Mouse (Mus musculus): ENCODE results near the gene Slit3. TPM values are rescaled to one million over a fixed set of nuclear protein-coding genes. Genes with fewer than 3 reads are reported as not detected.

Slit3 gene
- polyA plus RNA-seq, 1 experiment, result 211 TPM

- no peaks in the 10 kb centered on the region for H3K4me1 ChIP-seq (ENCODE audit: control insufficient read depth, insufficient read depth, low read length)
- H3K4me3 ChIP-seq (ENCODE audit: insufficient read depth, low read length), result no peak overlapping the region
- H3K27ac ChIP-seq (ENCODE audit: insufficient read depth, low read length), result no peak overlapping the region
- no peak for TF ChIP-seq CTCF (IDR thresholded peaks at IDR 0.05; ENCODE audit: borderline replicate concordance, insufficient read depth, low read length)
- no peak for TF ChIP-seq POLR2A (IDR thresholded peaks at IDR 0.05; ENCODE audit: low read depth, low read length)
Observed at GRCm38 (mm10) chr11:35756411-35757303, 635.6 kb downstream of the Slit3 start.
